Mouse (Mus musculus) common myeloid progenitor, adult 5-6 weeks (primary cell): Measurements from ENCODE around the gene Cyth3. TPM values are rescaled to one million over a fixed set of nuclear protein-coding genes. Genes with fewer than 3 reads are reported as not detected.

Source experiments
- ATAC-seq: replicated peaks from 2 replicates; pipeline ENCODE4 v1.8.0; 2016; ENCODE audit warnings: low read depth, mild to moderate bottlenecking, moderate TSS enrichment, inconsistent platforms; ENCODE audit not compliant: poor library complexity, severe bottlenecking
- total RNA-seq: library from RNA; stranded (forward); fragments of 200-1000, 187-1606 nt; gene quantifications from 2 replicates; pipeline ENCODE4 v1.2.3, GENCODE M21; 2017

The Cyth3 gene
- total RNA-seq, 1 experiment from 2014 or later = 33.3 TPM

DNA sequence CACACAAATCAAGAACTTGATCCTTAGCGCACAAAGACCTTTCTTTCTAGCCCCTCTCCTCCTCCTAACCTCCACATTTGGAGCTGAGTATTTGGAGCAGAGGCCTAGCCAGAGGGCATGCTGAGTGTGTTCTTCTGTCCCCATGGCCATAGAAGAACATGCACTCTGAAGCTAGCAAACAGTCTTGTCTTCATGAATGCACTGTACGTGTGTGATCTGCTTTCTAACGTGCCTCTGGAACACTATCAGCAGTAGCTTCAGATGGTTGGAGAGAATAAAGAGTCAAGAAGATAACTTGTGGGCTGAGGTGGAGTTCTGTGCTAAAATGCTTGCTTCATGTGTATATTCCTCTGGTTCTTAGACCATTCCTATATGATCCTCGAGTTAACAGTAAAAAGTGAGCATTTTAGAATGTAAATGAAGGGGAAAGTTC is 33.3 kb downstream of the Cyth3 start:
- no peak for ATAC-seq

DNA sequence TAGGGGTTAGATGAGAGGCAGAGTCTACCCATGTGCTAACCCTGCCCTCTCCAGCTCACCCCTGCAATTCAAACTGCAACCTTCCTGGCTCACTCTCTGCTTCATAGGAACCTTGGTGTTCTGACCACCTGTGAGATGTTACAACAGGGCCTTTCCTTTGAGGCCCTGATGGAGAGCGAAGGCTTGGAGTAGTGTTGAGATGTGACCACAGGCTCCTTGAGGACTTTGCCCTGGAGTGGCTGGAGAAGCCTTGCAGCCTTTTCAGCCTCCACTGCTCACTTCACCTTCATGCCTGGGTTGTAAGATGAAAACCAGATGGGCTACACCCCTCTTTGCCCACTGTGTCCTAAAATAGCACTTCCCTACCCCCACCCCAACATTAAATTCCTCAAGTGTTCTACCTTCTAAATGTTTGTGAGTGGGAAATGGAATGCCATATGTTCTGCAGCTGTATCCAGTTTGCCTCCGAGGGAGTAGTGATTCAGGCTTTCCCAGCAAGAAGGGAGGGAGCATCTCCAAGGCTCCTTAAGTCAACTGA is 34.5 kb downstream of the Cyth3 start:
- ATAC-seq = no peak

- ATAC-seq = no peak
Measured at GRCm38 (mm10) chr5:143659021-143659523, 36.8 kb downstream of the Cyth3 start.

GRCm38 (mm10) chr5:143663074-143663687 is 40.9 kb downstream of the Cyth3 start:
- ATAC-seq = no peak

GRCm38 (mm10) chr5:143665561-143665960 is 43.3 kb downstream of the Cyth3 start:
- ATAC-seq = no peak

DNA sequence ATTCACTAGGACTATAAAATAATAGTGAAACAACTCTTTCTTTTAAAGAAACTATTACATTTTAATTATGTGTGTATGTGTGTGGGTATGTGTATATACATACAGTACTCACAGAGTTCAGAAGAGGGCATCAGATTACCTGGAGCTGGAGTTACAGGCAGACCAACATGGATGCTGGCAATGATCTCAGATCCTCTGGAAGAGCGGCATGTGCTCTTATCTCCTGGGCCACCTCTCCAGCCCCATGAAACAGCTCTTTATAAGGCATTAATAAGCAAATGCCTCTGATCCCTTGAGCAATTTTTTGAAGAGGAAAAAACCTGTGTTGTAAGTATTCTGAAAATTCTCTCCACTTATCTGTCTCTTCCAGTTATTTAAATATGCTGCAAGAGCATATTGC is 43.8 kb downstream of the Cyth3 start:
- no peak for ATAC-seq

GRCm38 (mm10) chr5:143668884-143669283 is 46.6 kb downstream of the Cyth3 start:
- no peak for ATAC-seq

GRCm38 (mm10) chr5:143669393-143669792 is 47.1 kb downstream of the Cyth3 start:
- ATAC-seq = peak; percentile 29

- ATAC-seq = peak; percentile 80
Measured at GRCm38 (mm10) chr5:143669839-143670238, 47.6 kb downstream of the Cyth3 start.

GRCm38 (mm10) chr5:143670740-143671415 is 48.6 kb downstream of the Cyth3 start:
- no peak for ATAC-seq

- peak; percentile 64 for ATAC-seq
Measured at GRCm38 (mm10) chr5:143674576-143674975, 52.3 kb downstream of the Cyth3 start.

GRCm38 (mm10) chr5:143676218-143676985 is 54.2 kb downstream of the Cyth3 start:
- ATAC-seq = no peak

DNA sequence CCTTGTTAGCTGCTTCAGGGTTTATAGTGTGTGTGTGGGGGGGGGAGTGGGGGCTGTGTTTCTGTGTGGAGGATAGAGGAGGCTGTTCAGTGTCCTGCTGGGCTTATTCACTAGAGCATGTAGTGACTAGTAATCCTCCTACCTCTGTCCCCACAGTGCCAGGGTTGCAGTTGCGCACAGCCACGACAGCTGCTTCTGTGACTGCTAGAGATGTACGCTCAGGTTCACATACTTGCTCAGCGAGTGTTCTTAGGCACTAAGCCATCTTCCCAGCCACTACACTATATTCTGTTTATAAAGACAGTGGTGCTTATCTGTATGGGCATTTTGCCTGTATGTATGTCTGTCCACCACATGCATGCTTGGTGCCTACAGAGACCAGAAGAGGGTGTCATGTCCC is 55.1 kb downstream of the Cyth3 start:
- no peak for ATAC-seq

- peak; percentile 37; the same call in 1 of the 2 replicates for ATAC-seq
Measured at GRCm38 (mm10) chr5:143678634-143679271, 56.5 kb downstream of the Cyth3 start.

- ATAC-seq = peak; percentile 43
Measured at GRCm38 (mm10) chr5:143679654-143680053, 57.4 kb downstream of the Cyth3 start.

DNA sequence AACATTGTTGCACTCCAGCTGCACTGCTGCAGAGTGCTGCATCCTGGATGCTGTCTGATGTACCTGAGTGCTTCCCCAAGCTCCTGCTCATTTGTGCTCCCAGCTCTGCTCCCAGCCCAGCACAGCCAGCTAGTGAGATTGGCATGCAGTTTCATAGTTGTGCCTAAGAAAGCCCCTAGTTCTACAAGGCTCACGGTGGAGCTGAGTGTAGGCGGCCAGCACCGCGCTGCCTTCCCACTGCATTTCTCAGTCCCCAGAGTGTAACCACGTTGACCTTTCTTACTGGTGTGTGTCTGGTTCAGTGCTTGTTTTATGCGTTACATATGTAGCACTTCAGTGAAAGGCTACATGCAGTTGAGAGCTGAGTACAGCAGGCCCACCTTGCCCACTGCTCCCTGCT is 61.4 kb downstream of the Cyth3 start:
- ATAC-seq = no peak

GRCm38 (mm10) chr5:143684911-143685390 is 62.7 kb downstream of the Cyth3 start:
- no peak for ATAC-seq

DNA sequence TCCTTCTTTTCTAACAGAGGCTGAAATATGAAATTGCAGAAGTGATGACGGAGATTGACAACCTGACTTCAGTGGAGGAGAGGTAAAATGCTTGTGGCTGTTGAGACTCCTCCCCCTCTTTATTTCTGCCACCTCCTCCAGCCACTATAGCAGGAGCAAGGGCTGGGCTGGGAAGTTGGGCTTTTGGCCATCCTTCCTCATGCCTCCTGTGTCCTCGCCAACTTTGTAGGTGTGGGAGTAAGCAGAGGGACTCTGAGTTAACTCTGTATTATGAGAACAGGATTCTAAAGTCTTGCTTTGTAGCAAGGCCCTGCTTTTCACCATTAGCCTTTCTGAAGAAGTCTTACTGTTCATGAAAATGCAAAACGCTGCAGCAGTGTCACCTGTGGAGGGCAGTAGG is 64.2 kb downstream of the Cyth3 start:
- ATAC-seq = no peak

DNA sequence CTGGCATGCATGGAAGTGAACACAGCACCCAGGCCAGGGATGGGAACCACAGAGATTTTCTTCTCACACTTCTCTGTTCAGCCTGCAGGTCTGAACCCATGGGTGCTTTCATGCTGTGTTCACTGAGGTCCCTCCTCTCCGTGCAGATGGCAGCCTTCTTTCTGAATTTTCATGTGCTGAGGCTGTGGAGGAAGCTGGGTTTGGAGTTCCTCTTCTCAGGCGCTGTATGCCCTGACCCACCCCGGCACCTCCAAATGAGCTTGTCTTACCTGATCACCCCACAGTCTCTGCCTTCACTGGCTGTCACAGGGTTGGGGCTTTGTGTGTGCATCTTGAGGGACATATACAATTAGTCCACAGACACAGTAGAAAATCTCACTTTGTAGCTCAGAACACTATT is 65.3 kb downstream of the Cyth3 start:
- ATAC-seq = peak; percentile 69

GRCm38 (mm10) chr5:143690392-143690791 is 68.1 kb downstream of the Cyth3 start:
- no peak for ATAC-seq
